Mouse (Mus musculus) gastrocnemius, adult 2 months (tissue): ENCODE measurements around the gene Gcn1l1. TPM values are rescaled to one million over a fixed set of nuclear protein-coding genes. Genes with fewer than 3 reads are reported as not detected.

Source experiments
- DNase-seq: peaks from one replicate; pipeline ENCODE4 v3.0.0; 2022
- H3K27ac ChIP-seq: fragments of 200-600 bp; 2 replicates; pipeline ENCODE4 v1.8.1; 2022; ENCODE audit warnings: mild to moderate bottlenecking
- H3K4me3 ChIP-seq: fragments of 200-600 bp; 2 replicates; pipeline ENCODE4 v1.8.1; 2022; ENCODE audit warnings: mild to moderate bottlenecking, moderate library complexity
- CTCF ChIP-seq: fragments of 200-600 bp; IDR thresholded peaks from 2 replicates; pipeline ENCODE4 v1.8.1; 2022; ENCODE audit warnings: antibody characterized with exemption, mild to moderate bottlenecking, moderate library complexity
- intact Hi-C: fragments of 180-260 bp; cut with DNase I; formaldehyde crosslinking; loops from one replicate; pipeline ENCODE4 v1.15.1; 2025
- total RNA-seq, 2 experiments: library from RNA; stranded (reverse); gene quantifications; 2 replicates each; pipeline ENCODE4 v1.2.3; 2021

Gene Gcn1l1
- total RNA-seq, 2 experiments from 2014 or later: 31.3 to 31.9 TPM

DNA sequence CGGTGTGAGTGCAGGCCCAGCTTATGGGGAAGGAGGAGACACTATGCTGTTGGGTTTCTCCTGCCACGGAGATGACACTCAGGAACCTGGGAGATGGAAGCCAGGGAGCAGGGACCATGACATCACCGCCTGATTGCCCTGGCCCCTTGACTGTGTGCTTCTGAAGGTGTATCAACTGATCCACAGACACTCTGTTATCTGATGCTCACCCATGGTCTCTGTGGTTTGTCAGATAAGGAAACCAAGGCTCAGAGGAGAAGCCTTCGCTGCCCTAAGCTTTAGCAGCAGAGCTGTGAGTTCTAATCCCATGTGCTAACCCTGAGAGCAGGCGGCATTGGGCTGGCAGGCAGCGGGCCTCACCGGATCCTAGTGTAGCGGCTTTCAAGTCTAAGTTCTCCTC is 69.0 kb downstream of the Gcn1l1 start:
- H3K4me3 ChIP-seq: no peak overlapping the region

GRCm38 (mm10) chr5:115635536-115635935 is 70.5 kb downstream of the Gcn1l1 start:
- intact Hi-C loops: no loop called here
- DNase-seq: no peak
- TF ChIP-seq CTCF: no peak
- no peak overlapping the region for H3K27ac ChIP-seq
- H3K4me3 ChIP-seq: no peak overlapping the region

More for the DNA sequence above, 69.0 kb downstream of the Gcn1l1 start:
- no peak overlapping the region for H3K27ac ChIP-seq
- DNase-seq: no peak
- no peak for TF ChIP-seq CTCF
- intact Hi-C loops: no loop called here

GRCm38 (mm10) chr5:115644192-115644591 is 79.1 kb downstream of the Gcn1l1 start:
- intact Hi-C loops: no loop called here
- DNase-seq: no peak
- peak; percentile 20; the same call in 1 of the 2 replicates for TF ChIP-seq CTCF
- no peak overlapping the region for H3K4me3 ChIP-seq
- H3K27ac ChIP-seq: no peak overlapping the region

DNA sequence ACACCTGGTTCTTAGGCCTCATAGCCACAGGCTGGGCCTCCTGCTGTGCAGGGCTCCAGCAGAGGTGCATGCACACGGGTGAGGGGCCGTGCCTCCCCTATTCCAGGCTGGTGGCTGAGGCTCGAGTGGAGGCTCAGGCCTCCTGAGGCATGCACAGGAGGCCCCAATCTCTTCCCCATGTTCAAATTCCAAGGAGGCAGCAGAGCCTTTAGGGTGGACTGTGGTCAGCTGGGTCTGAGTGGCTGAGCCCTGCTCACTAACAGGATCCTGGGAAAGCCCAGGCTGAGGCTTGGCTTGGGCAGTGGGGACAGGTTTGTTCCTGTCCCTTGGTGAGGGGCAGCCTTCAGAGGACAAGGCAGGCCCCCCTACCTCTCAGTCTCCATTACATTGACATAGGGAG is 83.8 kb downstream of the Gcn1l1 start:
- Histone ChIP-seq H3K27ac (no peak overlapping the region), H3K4me3 (no peak overlapping the region)
- intact Hi-C loops: no loop called here
- DNase-seq: no peak
- TF ChIP-seq CTCF: no peak

GRCm38 (mm10) chr5:115649699-115650098 is 84.6 kb downstream of the Gcn1l1 start:
- no peak overlapping the region for H3K27ac ChIP-seq
- no peak for TF ChIP-seq CTCF
- intact Hi-C loops: loop anchor here (5.0 to 10.0 kb wide), 2 partner anchors 143 to 365 kb away; no protein-coding TSS in a partner anchor
- H3K4me3 ChIP-seq: no peak overlapping the region
- DNase-seq: no peak

- no peak overlapping the region for H3K4me3 ChIP-seq
- intact Hi-C loops: loop anchor here (5.0 to 10.0 kb wide), 2 partner anchors 141 to 364 kb away; no protein-coding TSS in a partner anchor
- TF ChIP-seq CTCF: no peak
- DNase-seq: no peak
- H3K27ac ChIP-seq: no peak overlapping the region
Measured at GRCm38 (mm10) chr5:115650885-115651284, 85.8 kb downstream of the Gcn1l1 start.

DNA sequence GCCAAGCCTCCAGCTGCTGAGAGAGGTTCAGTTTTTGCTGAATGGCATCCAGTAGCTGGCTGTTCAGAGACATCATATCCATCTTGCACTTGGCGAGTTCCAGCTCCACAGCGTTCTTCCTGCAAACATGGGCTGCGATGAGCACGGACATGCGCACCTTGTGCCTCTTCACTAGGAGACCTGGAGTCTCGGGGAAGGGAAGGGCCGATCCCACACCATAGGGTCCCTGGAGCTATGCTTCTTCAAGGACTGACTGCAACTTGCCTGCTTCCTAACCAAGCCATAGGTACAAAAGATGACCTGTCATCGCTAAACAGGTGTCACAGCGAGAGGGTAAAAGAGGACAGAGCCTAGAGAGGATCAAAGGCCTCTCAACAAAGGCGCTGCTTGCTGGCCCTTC is 86.8 kb downstream of the Gcn1l1 start:
- TF ChIP-seq CTCF: no peak
- no peak for DNase-seq
- peak overlapping the region; percentile 89 for H3K27ac ChIP-seq
- H3K4me3 ChIP-seq: peak overlapping the region; percentile 79
- intact Hi-C loops: loop anchor here (5.0 to 10.0 kb wide), 2 partner anchors 140 to 363 kb away; no protein-coding TSS in a partner anchor

- Histone ChIP-seq H3K4me3 (peak overlapping the region; percentile 79), H3K27ac (peak overlapping the region; percentile 89)
- TF ChIP-seq CTCF: no peak; the same call in none of the 2 replicates
- DNase-seq: peak; percentile 100
- intact Hi-C loops: loop anchor here (5.0 to 10.0 kb wide), 2 partner anchors 139 to 362 kb away; no protein-coding TSS in a partner anchor
Measured at GRCm38 (mm10) chr5:115652681-115653575, 87.9 kb downstream of the Gcn1l1 start.

DNA sequence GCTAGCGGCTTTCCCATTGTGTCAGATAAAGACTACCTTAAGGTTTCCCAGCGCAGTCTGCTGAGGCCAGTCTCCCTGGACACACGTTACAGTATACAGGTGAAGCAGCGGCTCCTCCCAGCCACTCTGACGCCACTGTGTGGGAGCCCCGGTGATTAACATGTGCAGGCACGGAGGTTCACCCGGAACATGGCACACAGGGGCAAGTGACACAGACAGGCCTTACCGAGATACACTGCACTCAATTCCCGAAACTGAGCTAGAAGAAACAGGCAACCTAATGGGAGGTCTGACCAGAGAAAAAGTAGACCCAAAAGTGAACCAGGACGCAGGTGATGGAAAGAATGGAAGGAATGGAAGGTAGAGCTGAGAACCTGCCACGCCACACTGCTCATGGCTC is 88.7 kb downstream of the Gcn1l1 start:
- no peak for TF ChIP-seq CTCF
- DNase-seq: peak; percentile 14
- H3K4me3 ChIP-seq: no peak overlapping the region
- intact Hi-C loops: loop anchor here (5.0 to 10.0 kb wide), 2 partner anchors 139 to 361 kb away; no protein-coding TSS in a partner anchor
- H3K27ac ChIP-seq: peak overlapping the region; percentile 87

- no peak for TF ChIP-seq CTCF
- intact Hi-C loops: loop anchor here (10.0 kb wide), 1 partner anchor 358 kb away; no protein-coding TSS in a partner anchor
- DNase-seq: no peak
- Histone ChIP-seq H3K4me3 (no peak overlapping the region), H3K27ac (no peak overlapping the region)
Measured at GRCm38 (mm10) chr5:115656677-115657076, 91.6 kb downstream of the Gcn1l1 start.

DNA sequence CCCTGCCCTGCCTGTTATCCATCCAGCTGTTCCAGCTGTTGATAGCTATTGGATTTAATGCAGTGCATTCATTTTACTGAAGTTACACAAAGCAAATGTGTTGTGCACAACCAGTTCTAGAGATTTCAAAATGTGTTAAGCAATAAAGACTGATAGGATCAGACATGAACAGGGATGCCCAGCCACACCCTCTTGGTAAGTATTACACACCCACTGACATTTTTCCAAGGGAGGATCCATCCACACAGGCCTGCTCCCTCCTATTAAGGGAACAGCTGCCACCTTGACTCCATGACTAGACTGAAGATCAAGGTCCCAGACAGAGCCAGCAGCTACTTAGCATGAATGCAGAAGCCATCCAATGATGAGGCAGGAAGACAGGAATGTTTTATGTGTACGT is 92.2 kb downstream of the Gcn1l1 start:
- intact Hi-C loops: loop anchor here (10.0 kb wide), 1 partner anchor 358 kb away; no protein-coding TSS in a partner anchor
- H3K4me3 ChIP-seq: no peak overlapping the region
- TF ChIP-seq CTCF: no peak
- no peak for DNase-seq
- H3K27ac ChIP-seq: no peak overlapping the region

- Histone ChIP-seq H3K4me3 (no peak overlapping the region), H3K27ac (no peak overlapping the region)
- intact Hi-C loops: loop anchor here (10.0 kb wide), 1 partner anchor 356 kb away; no protein-coding TSS in a partner anchor
- DNase-seq: no peak
- no peak for TF ChIP-seq CTCF
Measured at GRCm38 (mm10) chr5:115658352-115658751, 93.3 kb downstream of the Gcn1l1 start.

DNA sequence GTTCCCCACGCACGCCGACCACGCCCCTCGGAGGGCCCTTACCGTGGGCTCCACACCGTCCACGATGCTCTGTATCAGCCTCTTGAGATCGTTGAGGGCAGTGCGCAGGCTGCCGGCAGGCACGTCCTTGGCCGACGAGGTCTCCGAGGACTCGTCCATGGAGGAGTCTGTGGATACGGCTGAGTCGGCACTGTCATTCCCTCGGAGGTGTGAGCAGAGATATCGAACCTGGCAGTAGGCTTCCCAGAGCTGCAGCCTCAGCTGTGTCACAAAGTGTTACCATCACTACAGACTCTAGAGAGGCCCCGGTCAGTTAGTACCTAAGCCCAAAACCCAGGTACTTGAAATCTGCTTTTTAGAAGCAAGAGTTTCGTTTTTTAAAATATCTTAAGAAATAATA is 97.6 kb downstream of the Gcn1l1 start:
- intact Hi-C loops: no loop called here
- H3K27ac ChIP-seq: no peak overlapping the region
- DNase-seq: no peak
- TF ChIP-seq CTCF: no peak
- H3K4me3 ChIP-seq: no peak overlapping the region
